Mouse (Mus musculus) limb, embryonic 15.5 days (tissue): ENCODE data around the gene 9330161L09Rik. TPM values are rescaled to one million over a fixed set of nuclear protein-coding genes. Genes with fewer than 3 reads are reported as not detected.

Source experiments
- ATAC-seq: fragments of 200-750 bp; cut with Nextera tagmentation; 2 replicates; pipeline ENCODE4 v1.8.0; 2017; ENCODE audit warnings: low read depth, moderate TSS enrichment; ENCODE audit not compliant: insufficient number of reproducible peaks, low FRiP score, low TSS enrichment
- H3K27ac ChIP-seq: fragments of 300-500 bp; sonication (generic); 2 replicates; pipeline ENCODE4 v1.5.1; 2015; ENCODE audit warnings: moderate library complexity, mild to moderate bottlenecking, inconsistent platforms
- H3K27me3 ChIP-seq: fragments of 300-500 bp; sonication (generic); 2 replicates; pipeline ENCODE4 v1.6.1; 2015; ENCODE audit warnings: inconsistent platforms
- H3K36me3 ChIP-seq: fragments of 300-500 bp; sonication (generic); 2 replicates; pipeline ENCODE4 v1.6.1; 2015; ENCODE audit warnings: inconsistent platforms
- H3K4me1 ChIP-seq: fragments of 300-500 bp; sonication (generic); 2 replicates; pipeline ENCODE4 v1.6.1; 2015; ENCODE audit warnings: inconsistent platforms
- H3K4me2 ChIP-seq: fragments of 300-500 bp; sonication (generic); 2 replicates; pipeline ENCODE4 v1.6.1; 2015; ENCODE audit warnings: mild to moderate bottlenecking, inconsistent platforms
- H3K4me3 ChIP-seq: fragments of 300-500 bp; sonication (generic); 2 replicates; pipeline ENCODE4 v1.5.1; 2015; ENCODE audit warnings: mild to moderate bottlenecking, inconsistent platforms
- H3K9ac ChIP-seq: fragments of 300-500 bp; sonication (generic); 2 replicates; pipeline ENCODE4 v1.6.1; 2015; ENCODE audit warnings: inconsistent platforms
- H3K9me3 ChIP-seq: fragments of 300-500 bp; sonication (generic); 2 replicates; pipeline ENCODE4 v1.6.1; 2016; ENCODE audit warnings: inconsistent platforms
- WGBS: fragments of 180-500 bp; shearing (Covaris S2); methylation state at CpG from one replicate; pipeline ENCODE4 v1.1.7; 2015; 5-methylcytosine and 5-hydroxymethylcytosine counted together
- polyA plus RNA-seq: library from polyadenylated mRNA; unstranded; fragments of >200 nt; fragmentation: Nextera tagmentation; extraction: Ambion mirVana; gene quantifications from 2 replicates; pipeline ENCODE4 v1.2.1, GENCODE M21; 2015

The 9330161L09Rik gene
- polyA plus RNA-seq, 1 experiment from 2014 or later = 0.29 TPM

DNA sequence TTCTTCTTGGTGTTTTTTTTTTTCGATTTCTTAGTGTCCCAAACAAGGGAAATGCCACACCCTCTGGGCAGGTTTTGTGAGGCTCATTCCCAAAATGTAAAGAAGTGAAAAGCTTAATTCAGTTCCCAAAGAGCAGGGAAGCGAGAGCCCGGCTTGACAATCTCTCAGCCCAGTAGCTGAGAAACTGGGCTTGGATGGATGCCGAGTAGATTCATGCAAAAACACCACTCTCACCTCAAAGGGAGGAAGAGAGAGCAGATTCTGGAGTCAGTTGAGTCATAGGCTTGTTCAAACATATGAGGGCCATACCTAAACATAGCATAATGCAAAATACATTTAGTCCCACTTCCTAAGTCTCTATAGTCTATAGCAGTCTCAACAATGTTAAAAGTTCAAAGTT is 27.4 kb downstream of the 9330161L09Rik start:
- H3K36me3 ChIP-seq = no peaks in the 10 kb centered on the region
- H3K4me3 ChIP-seq = no peak overlapping the region
- H3K9ac ChIP-seq = no peak overlapping the region
- H3K27ac ChIP-seq = no peak overlapping the region
- WGBS = 76% methylated on average over 4 of the region's 4 CpGs
- H3K4me2 ChIP-seq = no peak overlapping the region
- no peaks in the 10 kb centered on the region for H3K9me3 ChIP-seq
- H3K4me1 ChIP-seq = no peaks in the 10 kb centered on the region
- no peaks in the 10 kb centered on the region for H3K27me3 ChIP-seq
- no peak for ATAC-seq

DNA sequence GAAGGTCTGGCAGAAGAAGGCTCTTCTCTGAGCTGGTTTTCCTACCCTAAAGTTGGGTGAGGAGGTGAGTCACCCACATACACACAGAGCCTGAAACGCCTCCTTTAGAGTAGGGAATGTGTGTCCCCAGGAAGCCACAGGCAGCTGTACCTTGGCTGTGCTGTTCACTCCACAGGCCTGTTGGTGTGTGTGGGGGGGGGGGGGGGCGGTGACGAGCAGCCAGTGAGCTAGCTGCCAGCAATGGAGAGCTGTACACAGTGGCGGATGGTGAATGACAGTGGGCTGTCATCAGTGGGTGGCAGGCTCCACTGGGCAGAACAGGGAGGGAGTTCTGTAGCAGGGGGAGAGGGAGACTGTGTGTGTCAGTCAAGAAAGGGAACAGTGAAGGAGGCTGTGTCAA is 30.8 kb downstream of the 9330161L09Rik start:
- H3K4me2 ChIP-seq = no peak overlapping the region
- H3K27me3 ChIP-seq = no peaks in the 10 kb centered on the region
- H3K9me3 ChIP-seq = no peaks in the 10 kb centered on the region
- H3K9ac ChIP-seq = no peak overlapping the region
- WGBS = 52% methylated on average over 4 of the region's 4 CpGs
- 0 out of 2 replicates have a peak, but pooled peaks have one; percentile 15 for ATAC-seq
- H3K27ac ChIP-seq = no peak overlapping the region
- no peaks in the 10 kb centered on the region for H3K4me1 ChIP-seq
- no peak overlapping the region for H3K4me3 ChIP-seq
- H3K36me3 ChIP-seq = no peaks in the 10 kb centered on the region

DNA sequence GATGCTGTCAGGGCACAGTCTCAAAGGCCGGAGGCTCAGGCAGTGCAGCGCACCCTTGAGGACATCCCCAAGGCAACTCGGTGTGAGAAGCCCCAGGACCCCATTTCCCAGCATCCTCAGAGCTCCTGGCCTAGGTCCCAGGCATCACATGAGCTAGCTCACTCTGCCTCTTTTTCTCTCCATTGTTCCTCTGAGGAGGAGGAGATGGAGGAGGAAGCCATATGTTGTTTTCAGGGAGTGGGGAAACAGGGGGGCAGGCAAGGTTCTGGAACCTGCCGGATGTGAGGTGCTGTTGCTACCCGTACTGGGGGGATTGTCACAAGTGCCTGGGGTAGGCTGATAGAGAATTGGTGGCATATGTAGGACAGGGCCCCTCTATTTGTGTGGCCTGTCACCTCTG is 31.5 kb downstream of the 9330161L09Rik start:
- H3K36me3 ChIP-seq = no peaks in the 10 kb centered on the region
- no peak for ATAC-seq
- no peaks in the 10 kb centered on the region for H3K9me3 ChIP-seq
- H3K27me3 ChIP-seq = no peaks in the 10 kb centered on the region
- H3K9ac ChIP-seq = no peak overlapping the region
- no peak overlapping the region for H3K4me3 ChIP-seq
- H3K4me1 ChIP-seq = no peaks in the 10 kb centered on the region
- WGBS = 60% methylated on average over 5 of the region's 5 CpGs
- H3K27ac ChIP-seq = no peak overlapping the region
- no peak overlapping the region for H3K4me2 ChIP-seq

DNA sequence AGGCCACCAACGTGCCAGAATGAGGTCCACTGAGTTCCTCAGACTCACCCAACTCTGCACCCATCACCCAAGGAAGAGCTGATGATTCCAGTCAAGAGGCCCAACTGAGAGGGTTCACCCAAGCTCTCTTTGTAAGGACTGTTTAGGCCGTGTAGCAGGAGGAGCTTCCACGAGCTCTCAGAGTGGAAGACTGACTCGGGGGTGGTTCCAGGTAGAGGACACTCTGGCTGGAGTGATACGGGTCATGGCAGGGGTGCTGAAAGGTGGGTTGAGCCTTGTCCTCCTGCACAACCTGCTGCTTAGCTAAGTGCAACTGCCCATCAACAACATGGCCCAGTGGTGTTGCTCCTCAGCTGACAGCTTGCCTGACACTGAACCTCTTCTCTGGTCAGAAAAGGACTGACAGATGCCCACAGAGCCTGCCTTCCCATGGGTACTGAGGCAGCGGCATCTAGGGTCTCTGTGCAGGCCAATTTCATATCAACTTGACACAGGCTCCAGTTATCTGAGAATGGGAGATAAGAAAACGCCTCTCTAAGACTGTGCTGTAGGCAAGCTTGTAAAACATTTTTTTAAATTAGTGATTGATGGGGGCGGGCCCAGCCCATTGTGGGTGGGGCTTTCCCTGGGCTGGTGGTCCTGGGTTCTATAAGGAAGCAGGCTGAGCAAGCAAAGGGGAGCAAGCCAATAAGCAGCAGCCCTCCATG is 33.9 kb downstream of the 9330161L09Rik start:
- WGBS = 76% methylated on average over 8 of the region's 8 CpGs
- Histone ChIP-seq H3K36me3 (no peaks in the 10 kb centered on the region), H3K4me1 (no peaks in the 10 kb centered on the region), H3K27ac (no peak overlapping the region), H3K4me2 (no peak overlapping the region), H3K9ac (no peak overlapping the region), H3K4me3 (no peak overlapping the region), H3K9me3 (no peaks in the 10 kb centered on the region), H3K27me3 (no peaks in the 10 kb centered on the region)
- ATAC-seq = no peak

DNA sequence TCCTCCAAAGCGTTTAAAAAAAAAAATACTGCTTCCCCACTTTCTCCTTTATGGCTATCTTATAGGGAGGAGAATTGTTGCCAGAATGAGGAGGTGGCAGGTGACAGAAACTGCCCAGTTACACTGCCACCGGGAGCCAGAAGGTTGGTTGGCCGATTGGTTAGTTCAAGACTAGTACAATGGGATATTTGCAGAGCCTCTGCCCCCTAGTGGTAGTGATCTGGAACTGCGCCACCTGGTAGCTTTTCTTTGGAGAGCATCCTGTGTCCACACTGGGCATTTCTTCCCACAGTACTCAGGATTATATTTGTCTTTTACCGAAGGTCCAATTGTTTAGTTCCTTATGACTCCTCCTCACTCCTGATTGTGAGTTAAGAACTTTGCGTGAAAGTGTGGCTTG is 35.9 kb downstream of the 9330161L09Rik start:
- Histone ChIP-seq H3K36me3 (no peaks in the 10 kb centered on the region), H3K4me3 (no peak overlapping the region), H3K9me3 (no peaks in the 10 kb centered on the region), H3K9ac (no peak overlapping the region), H3K4me1 (no peaks in the 10 kb centered on the region), H3K27me3 (no peaks in the 10 kb centered on the region), H3K27ac (no peak overlapping the region), H3K4me2 (no peak overlapping the region)
- no peak for ATAC-seq
- 31% methylated on average over 6 of the region's 6 CpGs for WGBS

DNA sequence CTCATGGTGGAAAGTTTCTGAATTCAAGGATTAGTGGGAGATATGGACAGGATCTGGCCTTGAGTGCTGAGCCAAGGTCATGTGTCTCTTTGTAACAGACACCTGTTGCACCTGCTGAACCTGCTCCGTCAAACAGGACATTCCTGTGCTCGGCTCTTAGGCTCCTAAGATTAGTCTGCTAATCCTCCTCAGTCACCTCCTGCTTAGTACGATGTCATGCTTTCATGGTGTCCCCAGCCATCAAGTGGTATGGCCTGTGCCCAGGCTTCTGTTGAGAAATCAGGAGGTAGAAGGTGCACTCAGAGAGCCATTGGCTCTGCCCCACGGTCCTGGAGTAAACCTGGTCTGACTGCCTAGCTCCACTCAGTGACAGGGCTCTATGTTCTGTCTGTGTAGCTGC is 36.8 kb downstream of the 9330161L09Rik start:
- Histone ChIP-seq H3K4me1 (no peaks in the 10 kb centered on the region), H3K27ac (no peak overlapping the region), H3K4me3 (no peak overlapping the region), H3K9ac (no peak overlapping the region), H3K36me3 (no peaks in the 10 kb centered on the region), H3K27me3 (no peaks in the 10 kb centered on the region), H3K9me3 (no peaks in the 10 kb centered on the region), H3K4me2 (no peak overlapping the region)
- 69% methylated on average over 4 of the region's 4 CpGs for WGBS
- ATAC-seq = no peak

DNA sequence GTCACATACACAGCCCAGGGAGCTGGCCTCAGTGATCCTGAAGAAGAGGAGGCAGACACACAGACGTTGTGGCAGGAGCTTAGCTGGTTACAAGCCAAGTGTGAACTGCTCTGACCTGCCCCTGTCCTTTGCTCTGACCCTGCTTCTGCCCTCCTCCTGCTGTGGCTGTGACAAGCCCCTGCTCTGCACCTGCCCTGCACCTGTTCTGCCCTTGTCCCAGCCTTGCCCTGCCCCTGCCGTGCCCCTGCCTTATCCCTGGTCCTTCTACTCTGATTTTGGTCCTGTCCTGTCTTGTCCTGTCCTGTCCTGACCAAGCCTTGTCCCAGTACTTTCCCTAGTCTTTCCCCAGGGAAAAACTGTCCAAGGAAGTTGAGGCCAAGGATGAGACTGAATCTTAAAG is 38.8 kb downstream of the 9330161L09Rik start:
- H3K4me3 ChIP-seq = no peak overlapping the region
- ATAC-seq = no peak

DNA sequence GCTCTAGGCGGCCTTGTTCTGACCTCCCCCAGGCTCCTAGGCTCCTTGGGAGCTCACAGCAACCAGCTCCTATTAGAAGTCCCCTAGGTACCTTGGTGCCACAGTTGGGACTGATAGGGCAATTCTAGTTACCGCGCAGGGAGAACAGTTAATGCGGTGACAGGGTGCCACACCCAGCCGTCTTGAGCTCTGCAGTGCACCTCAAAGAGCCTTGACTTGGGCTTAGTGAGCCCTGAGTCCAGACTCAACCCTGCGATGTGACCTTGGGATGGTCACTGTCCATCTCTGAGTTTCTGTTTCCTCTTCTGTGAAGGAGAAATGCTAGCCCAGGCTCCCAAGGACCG is 39.3 kb downstream of the 9330161L09Rik start:
- Histone ChIP-seq H3K9ac (no peak overlapping the region), H3K27ac (no peak overlapping the region), H3K4me2 (peak overlapping the region; percentile 31)

More for the DNA sequence above, 38.8 kb downstream of the 9330161L09Rik start:
- no peak overlapping the region for H3K9ac ChIP-seq
- no peaks in the 10 kb centered on the region for H3K4me1 ChIP-seq
- no peak overlapping the region for H3K4me2 ChIP-seq
- no peaks in the 10 kb centered on the region for H3K9me3 ChIP-seq
- H3K27ac ChIP-seq = no peak overlapping the region
- no peaks in the 10 kb centered on the region for H3K36me3 ChIP-seq
- 40% methylated on average over 2 of the region's 2 CpGs for WGBS
- no peaks in the 10 kb centered on the region for H3K27me3 ChIP-seq

DNA sequence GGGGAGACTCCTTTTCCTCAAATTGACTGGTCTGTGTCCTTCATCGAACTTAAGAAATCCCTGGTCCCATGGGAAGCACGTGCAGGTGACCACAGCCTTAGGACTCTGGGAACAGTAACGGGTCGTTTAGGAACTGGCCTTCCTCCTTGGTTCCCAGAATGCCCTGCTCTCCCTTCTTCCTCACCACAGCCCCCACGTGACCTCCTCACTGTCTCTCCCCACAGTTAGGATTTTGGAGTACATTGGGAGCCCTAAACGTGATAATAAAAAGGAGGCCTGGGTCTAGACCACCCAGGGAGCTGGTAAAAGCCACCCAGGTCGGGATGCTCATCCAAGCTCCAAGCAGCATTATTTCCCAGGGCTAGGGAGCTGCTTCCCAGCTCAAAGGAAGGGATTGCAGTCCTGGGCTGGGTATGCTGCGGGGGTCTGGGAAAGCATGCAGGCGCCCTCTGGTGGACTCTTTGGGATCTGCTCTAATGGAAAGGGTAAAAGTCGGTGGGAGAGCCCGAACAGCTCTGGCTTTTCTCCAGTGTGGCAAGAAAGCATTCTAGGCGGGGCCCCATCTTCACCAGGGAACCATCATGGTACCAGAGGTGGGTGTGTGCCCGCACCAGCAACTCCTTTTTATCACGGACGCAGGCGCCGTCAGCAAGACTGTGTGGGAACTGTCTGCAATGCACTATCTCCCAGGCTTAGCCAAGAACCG is 39.8 kb downstream of the 9330161L09Rik start:
- Histone ChIP-seq H3K36me3 (no peaks in the 10 kb centered on the region), H3K27me3 (no peaks in the 10 kb centered on the region), H3K4me1 (no peaks in the 10 kb centered on the region), H3K9me3 (no peaks in the 10 kb centered on the region), H3K9ac (no peak overlapping the region), H3K27ac (no peak overlapping the region), H3K4me2 (peak overlapping the region; percentile 31), H3K4me3 (no peak overlapping the region)
- ATAC-seq = no peak
- WGBS = 14% methylated on average over 18 of the region's 18 CpGs

More for the DNA sequence above, 39.3 kb downstream of the 9330161L09Rik start:
- Histone ChIP-seq H3K9me3 (no peaks in the 10 kb centered on the region), H3K27me3 (no peaks in the 10 kb centered on the region), H3K36me3 (no peaks in the 10 kb centered on the region), H3K4me3 (no peak overlapping the region), H3K4me1 (no peaks in the 10 kb centered on the region)
- no peak for ATAC-seq
- WGBS = 74% methylated on average over 7 of the region's 7 CpGs

DNA sequence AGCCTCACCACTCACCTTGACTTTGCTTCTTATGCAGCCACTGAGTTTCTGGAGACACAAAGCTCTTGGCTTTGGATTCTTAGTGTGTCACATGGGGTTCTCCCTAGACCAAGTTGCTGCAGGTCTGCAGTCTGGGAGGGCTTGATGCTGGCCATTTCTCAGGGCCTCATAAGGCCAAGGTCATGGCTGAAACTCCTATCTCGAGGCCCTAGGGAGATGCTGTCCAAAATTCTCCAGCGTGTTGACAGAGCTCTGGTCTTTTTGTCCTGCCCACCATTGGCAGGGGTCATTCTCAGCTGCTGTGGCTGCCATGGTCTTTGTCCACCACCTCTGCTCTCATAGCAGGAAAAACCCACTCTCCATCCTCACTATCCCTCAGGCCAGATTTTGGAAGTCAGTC is 40.4 kb downstream of the 9330161L09Rik start:
- Histone ChIP-seq H3K27me3 (no peaks in the 10 kb centered on the region), H3K4me2 (no peak overlapping the region), H3K27ac (no peak overlapping the region), H3K4me3 (no peak overlapping the region), H3K36me3 (no peaks in the 10 kb centered on the region), H3K9me3 (no peaks in the 10 kb centered on the region), H3K4me1 (no peaks in the 10 kb centered on the region), H3K9ac (no peak overlapping the region)
- ATAC-seq = no peak
- WGBS = 72% methylated on average over 2 of the region's 2 CpGs

DNA sequence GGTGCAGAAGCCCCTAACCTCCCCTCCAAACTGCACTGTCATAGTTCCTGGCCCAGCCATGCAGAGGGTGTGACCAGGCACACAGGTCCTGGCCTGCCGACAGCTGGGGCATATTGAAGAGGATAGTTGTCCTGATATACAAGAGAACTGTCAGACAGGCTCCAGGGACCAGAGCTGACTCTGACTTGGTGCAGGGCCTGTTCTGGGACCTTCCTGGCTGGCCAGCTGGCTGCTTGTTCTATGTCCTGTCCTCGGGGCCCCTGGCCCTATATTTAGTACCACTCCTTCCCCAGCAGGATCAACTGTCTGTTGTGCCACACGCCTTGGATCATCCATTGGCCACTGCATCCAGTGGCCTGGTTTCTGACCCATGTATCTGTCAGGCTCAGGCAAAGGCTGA is 45.3 kb downstream of the 9330161L09Rik start:
- 74% methylated on average over 3 of the region's 3 CpGs for WGBS
- ATAC-seq = no peak

DNA sequence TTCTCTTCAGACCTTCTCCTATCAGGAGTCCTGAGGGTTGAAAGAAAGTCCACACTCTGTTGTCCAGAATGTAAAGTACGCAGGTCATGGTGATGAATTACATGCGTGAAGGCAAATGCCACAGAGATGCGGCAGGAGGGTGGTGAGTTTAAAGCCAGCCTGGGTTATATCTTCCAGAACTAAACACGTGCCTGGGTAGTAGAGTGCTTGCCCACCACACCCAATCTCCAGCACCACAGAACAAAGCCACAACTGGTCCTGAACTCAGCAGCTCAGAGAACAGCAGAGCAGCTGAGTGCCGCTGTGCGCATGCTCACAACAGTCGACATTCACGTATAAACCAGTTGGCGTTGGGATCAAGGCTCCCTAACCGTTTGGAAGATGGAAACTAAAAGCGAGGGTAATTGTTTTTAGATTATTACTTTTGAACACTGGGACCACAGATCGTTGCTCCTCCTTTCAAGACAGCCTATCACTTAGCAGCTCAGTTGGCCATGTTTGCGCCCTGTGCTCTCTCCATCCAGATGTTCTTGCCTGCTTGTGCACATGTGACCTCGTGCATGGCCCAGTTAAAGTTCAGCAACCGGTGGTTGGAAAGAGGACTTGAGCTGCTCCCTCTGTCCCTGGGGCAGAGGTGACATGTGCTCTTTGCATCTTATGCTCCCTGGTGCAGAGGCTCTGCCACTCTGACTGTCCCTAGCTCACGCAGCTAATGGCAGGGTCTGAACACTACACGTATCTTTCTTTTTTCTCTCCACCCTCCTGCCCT is 45.9 kb downstream of the 9330161L09Rik start:
- 82% methylated on average over 17 of the region's 17 CpGs for WGBS
- no peak for ATAC-seq
- H3K4me2 ChIP-seq = no peak overlapping the region
- no peak overlapping the region for H3K4me3 ChIP-seq
- H3K27ac ChIP-seq = no peak overlapping the region
- H3K27me3 ChIP-seq = no peaks in the 10 kb centered on the region
- H3K9me3 ChIP-seq = no peaks in the 10 kb centered on the region
- H3K4me1 ChIP-seq = no peaks in the 10 kb centered on the region
- H3K9ac ChIP-seq = no peak overlapping the region
- H3K36me3 ChIP-seq = no peaks in the 10 kb centered on the region

More for the DNA sequence above, 45.3 kb downstream of the 9330161L09Rik start:
- H3K4me1 ChIP-seq = no peaks in the 10 kb centered on the region
- H3K9ac ChIP-seq = no peak overlapping the region
- no peak overlapping the region for H3K4me2 ChIP-seq
- no peaks in the 10 kb centered on the region for H3K9me3 ChIP-seq
- no peak overlapping the region for H3K4me3 ChIP-seq
- no peak overlapping the region for H3K27ac ChIP-seq
- no peaks in the 10 kb centered on the region for H3K36me3 ChIP-seq
- no peaks in the 10 kb centered on the region for H3K27me3 ChIP-seq
